Mouse (Mus musculus) gastrocnemius, postnatal 10 days (tissue): Measurements from ENCODE around the gene Slc36a2. TPM values are rescaled to one million over a fixed set of nuclear protein-coding genes. Genes with fewer than 3 reads are reported as not detected.

ENCODE experiments used
- DNase-seq: peaks from one replicate; pipeline ENCODE4 v3.0.0; 2021; ENCODE audit warnings: mixed read lengths
- total RNA-seq, 2 experiments: library from RNA; stranded (reverse); gene quantifications; 2 replicates each; pipeline ENCODE4 v1.2.3; 2021

Slc36a2 gene
- total RNA-seq, 2 experiments from 2014 or later = 3.4 to 6.5 TPM

DNA sequence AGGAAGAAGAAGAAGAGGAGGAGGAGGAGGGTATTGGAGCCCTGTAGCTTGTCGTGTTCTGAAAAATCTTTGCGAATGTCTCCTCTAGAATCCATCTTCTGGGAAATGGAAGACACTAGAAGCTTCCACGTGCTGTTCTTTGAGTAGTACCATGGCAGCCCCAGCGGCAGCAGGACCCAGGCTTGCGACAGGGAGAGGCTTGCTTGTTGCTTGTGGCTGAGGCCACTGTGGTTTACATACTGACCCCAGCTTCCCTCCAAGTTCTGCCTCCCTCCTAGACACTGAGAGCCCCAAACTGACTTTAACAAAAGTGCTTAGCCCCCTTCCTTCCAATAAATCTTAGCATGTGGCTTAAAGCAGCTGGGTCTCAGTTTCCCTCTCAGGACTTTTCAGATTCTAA, 631 bp downstream of the Slc36a2 start:
- no peak for DNase-seq

DNA sequence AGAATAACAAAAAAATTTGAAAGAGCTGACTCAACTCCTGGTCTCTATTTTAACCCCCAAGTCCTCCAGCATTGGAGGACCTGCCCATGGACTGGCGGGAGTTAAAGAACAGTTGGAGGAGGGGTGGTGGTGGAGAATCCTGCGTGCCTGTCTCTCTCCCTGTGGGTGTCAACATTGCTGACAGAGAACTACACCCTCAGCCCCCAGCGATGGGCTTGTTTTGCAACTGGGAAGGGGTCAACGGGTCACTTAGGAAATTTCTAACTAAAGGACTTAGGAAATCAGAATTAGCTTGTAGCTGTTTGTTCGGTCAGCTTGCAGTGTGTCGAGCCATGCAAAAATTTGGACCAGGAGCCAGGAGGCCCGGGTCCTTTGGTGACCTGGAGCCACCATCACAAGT, 1.8 kb downstream of the Slc36a2 start:
- DNase-seq = no peak

DNA sequence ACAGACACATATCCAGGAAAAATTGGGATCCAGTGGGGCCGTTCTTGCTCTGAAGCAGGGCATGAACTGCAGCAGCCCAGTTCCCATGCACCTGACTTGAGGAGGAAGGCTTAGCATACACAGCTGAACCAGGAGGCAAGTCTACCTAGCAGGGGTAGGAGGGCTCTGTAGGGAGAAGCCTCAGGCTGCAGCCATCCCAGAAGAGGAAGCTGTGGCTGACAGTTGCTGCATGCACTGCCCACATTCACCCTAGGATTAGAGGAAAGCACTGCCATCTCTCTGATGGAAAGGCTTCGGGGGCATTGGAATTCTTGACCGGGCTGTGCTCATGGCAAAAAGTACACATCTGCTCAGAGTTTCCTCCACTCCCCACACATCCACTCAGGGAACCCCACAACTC, 5.0 kb downstream of the Slc36a2 start:
- DNase-seq = no peak

DNA sequence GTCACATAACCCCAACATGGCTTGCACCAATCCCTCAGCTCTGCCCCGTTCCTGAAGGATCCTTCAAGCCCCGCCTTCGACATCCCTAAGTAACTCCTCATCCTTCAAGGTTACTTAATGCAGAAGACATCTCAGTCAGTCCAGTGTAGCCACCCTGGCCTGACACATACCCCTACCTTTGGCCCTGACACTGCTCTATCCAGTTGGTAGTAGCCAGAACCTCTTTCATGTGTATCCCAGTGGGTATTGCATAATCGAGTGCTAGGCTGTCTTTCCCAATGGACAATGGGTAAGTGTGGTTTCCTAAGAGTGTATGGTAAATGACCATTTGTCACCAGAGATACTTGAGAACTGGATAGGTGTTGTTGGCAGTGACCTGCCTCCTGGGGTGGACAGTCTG, 6.0 kb downstream of the Slc36a2 start:
- DNase-seq = no peak

DNA sequence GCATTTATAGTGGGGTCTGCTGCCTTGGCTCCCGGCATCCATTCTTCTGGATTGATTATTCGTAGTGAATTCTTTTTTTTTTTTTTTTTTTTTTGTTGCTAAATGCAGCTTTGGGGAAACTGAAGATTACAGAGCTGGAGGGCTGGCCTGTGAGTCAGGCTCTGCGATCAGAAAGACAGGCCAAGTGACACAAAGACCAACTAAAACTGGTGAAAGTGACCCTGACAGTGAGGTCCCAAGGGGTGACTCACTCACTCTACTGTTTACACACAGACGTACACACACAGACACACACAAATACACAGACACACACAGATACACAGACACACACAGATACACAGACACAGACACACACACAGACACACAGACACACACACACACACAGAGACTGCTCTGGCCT, 14.4 kb downstream of the Slc36a2 start:
- DNase-seq = no peak

DNA sequence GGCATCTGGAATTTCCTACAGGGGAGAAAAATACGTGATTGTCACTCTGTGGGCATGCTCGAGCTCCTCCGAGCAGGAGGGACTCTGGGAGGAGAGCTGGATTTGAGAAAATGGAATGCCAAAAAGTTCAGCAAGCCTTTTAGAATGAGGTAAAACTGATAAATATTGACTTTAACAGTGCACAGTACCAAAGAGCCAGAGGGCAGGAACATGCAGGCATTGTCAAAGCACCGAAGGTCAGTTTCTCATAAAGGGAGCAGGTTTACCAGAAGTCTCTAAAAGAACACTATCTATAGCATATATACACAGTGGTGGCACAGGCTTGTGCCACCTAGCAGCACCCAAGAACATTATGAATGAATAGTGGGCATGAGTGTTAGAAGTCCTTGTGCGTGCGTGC, 16.0 kb downstream of the Slc36a2 start:
- DNase-seq = no peak

DNA sequence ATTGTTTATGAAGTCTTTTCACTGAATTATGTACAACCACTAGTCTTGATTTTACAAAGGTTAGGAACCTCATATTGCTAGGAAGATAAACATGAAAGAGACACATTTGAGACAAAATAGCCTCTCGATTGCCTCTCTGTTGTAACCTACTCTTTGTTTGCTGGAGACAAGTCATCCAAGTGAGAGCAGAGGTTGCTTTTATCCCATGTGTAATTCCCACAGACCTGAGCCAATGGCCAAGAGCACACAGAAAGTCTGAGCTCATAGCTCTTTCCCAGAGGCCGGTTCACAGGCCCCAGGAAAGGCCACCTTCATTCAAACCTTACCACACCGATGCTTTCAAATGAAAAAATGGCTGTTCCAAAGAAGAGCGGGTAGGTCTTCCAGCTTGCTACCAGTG, 16.4 kb downstream of the Slc36a2 start:
- DNase-seq = no peak

- no peak for DNase-seq
Observed at GRCm38 (mm10) chr11:55165748-55166147, 19.1 kb downstream of the Slc36a2 start.

DNA sequence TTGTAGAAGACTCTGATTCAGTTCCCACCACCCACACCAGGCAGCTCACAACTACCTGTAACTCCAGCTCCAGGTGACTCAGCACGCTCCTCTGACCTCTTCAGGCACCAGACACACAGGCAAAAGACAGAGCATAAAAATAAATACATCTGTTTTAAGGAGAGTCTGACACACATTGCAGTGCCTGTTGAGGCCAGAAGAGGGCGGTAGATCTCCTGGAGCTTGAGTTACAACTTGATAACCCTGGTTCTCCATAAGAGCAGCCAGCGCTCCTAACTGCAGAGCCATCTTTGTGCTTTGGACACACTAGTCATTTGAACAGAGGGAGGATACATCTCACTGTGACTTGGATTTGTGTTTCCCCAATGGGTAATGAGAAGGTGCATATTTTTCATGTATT, 20.2 kb downstream of the Slc36a2 start:
- peak; percentile 30 for DNase-seq

- peak; percentile 36 for DNase-seq
Observed at GRCm38 (mm10) chr11:55162670-55163069, 22.2 kb downstream of the Slc36a2 start.

DNA sequence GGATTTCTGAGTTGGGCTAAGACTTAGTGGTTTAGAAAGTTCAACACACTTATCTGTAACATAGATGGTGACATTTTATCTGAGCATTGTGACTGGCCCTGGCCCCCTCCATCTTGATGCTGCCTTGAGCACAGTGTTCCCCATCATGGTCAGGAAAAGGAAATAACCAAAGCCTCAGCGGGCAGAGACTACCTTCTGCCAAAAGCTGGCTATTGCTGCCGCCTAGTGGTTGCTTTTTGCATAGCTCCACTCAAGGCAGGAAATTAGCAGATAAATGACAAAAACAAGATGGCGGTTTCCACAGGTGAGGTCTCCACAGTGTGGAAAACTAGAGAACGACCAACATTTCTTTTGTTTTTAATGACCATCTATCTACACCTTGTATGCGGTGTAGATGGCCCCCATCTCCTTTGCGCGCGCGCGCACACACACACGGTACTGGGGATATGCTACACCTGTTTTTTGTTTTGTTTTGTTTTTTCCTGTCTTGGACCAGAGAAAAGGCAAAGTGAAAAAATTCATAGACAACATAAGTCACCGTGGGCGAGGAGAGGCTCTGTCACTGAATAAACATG, 26.0 kb downstream of the Slc36a2 start:
- DNase-seq = peak; percentile 83

GRCm38 (mm10) chr11:55155070-55155421, 29.8 kb downstream of the Slc36a2 start:
- no peak for DNase-seq

GRCm38 (mm10) chr11:55154398-55155069, 30.3 kb downstream of the Slc36a2 start:
- no peak for DNase-seq

DNA sequence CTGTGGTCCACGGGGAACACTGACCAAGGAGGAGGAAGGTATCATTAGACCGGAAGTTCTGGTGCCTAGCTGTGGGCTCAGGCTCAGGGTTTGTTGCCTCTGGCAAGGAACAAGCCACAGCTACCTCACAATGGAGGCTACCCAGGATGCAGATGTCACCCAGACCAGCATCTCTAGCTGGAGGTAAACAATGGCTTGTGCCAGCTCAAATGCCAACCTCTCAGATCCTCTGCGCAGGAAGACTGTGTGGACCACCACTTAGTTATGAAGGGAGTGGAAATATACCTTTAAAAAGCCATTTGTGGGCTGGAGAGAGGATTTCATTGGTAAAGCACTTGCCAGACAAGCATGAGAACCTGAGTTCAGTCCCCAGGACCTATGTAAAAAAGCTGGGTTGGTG, 33.3 kb downstream of the Slc36a2 start, which contains the start of gene Slc36a3:
Gene Slc36a3 (minus strand): TSS at position 101 of the 400 bp plus-strand sequence.
- no peak for DNase-seq

- no peak for DNase-seq
Observed at GRCm38 (mm10) chr11:55148461-55148860, 36.4 kb downstream of the Slc36a2 start.

DNA sequence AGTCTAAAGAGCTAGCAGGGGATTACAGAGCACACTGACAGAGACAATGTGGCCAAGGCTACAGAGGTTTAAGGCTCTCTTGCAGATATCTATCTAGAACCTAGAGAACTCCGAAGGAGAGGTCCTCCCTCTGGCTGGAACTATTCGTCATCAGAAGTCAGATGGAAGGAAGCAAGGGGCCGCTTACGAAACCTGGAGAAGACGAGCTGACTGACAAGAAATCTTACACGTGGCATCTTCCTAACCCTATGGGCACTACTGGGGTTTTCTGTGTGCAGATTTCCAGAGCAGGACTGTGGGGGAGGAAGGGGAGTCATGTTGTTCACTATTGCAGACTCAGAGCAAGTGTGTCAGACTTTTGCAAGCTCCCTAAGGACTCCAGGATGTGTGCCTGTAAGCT, 37.5 kb downstream of the Slc36a2 start:
- no peak for DNase-seq

- no peak for DNase-seq
Observed at GRCm38 (mm10) chr11:55146855-55147254, 38.0 kb downstream of the Slc36a2 start.

GRCm38 (mm10) chr11:55144011-55144410, 40.9 kb downstream of the Slc36a2 start:
- no peak for DNase-seq

DNA sequence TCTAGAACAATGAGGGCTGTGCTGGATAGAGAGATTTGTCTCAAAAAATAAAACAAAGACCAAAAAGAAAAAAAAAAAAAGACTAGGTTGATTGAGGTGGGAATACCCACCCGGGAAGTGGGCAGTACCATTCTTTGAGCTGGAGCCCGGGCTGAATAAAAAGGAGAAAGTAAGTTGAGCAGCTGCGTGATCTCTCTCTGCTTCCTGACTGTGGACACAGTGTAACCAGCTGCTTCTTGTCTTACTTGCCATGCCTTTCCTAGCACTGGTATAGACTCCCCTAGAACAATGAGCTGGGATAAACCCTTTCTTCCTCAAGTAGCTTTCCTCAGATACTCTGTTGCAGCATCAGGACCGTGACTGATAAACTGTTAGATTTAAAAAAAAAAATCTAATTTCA, 43.4 kb downstream of the Slc36a2 start:
- DNase-seq = no peak

DNA sequence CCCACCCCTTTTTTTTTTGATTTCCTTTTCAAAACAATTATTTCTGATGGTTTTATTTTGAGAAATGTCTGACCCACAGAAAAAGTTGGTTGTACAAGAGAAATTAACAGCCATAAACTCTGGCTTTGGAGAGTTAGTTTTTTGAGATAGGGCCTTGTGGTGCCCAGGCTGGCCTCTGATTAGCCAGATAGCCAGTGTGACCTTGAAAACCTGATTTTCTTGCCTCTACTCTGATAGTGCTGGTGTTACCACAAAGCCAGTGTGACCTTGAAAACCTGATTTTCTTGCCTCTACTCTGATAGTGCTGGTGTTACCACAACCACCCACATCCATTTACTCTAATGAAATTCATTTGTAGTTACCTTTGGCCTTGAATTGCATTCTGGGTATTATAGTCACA, 47.2 kb downstream of the Slc36a2 start:
- no peak for DNase-seq

DNA sequence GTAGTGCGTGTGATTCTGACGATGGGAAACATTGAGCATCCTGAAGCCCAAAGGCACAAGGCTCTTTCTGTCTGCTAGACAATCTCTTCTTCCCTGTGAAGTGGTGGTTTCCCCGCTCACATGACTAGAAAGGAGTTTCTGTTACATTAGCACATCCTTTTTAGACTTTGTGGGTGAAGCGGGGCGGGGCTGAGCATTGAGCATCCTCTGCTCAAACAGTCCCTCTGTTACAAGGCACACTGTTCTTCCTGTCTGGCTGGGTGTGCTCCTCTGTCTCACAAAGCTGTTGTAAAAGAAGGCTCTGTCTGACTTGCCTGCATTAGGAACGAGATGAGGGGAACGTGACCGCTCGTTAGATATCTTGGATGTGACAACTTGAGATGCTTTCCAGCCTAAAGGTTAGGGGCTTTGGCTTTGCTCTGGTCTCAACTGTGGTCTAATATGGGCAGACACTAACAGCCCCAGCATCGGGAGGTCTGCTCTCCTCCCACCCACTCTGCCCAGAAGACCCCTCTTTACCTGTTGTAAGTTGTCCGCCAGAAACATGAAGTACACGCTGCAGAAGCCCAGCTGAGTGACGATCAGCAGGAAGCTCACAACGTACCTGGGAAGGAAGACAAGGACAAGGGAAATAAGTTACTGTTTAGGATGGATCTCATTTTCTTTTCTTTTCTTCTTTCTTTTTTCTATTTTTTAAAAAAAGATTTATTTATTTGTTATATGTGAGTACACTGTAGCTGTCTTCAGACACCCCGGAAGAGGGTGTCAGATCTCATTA, 47.9 kb downstream of the Slc36a2 start:
- no peak for DNase-seq

DNA sequence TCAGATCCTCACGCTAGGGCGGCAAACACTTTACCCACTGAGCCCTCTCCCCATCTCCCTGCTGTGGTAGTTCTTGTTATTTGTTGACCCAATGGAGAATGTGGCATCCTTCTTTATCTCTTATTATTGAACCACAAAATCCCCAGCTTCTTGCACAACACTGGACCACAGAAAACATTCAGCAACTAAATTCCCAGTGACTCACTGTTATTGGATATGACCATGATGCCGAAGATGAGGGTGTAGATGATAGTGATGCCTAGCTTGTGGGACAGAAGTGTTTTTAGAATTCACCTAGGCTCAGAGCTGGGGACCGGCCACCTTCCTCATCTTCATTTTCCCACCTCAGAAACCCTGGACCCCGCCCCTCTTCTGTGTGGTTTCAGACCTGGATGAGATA, 50.0 kb downstream of the Slc36a2 start:
- DNase-seq = no peak

DNA sequence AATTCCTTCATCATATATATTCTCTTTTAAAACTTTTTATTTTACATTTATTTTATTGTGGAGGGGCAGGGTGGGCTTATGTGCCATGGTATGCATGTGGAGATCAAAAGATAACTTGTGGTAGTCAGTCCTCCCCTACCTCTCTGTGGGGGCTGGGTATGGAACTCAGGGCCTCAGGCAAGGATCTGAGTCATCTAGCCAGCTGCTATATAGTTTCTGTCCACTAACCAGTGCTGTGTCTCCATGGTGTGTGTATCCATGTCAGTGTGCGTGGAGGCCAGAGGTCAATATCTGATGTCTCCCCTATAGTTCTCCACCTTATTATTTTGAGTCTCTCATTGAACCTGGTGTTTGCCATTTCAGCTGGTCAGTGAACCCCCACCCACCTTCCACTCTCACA, 50.5 kb downstream of the Slc36a2 start:
- DNase-seq = no peak

DNA sequence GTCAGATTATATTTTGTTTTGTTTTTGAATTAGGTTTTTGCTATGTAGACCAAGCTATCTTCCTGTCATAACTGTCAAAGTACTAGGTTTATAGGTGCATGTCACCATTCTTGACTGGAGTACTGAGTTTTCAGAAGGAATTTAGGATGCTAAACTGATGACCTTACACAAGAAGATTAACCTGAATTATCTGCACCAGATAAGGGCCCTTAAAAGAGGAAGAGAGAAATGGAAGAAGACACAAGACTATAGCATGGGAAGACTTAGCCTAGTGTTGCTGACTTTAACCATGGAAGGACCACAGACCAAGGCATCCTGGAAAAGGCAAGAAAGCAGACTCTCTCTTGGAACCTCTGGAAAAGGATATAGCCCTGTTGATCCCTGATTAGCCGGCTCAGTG, 51.7 kb downstream of the Slc36a2 start:
- no peak for DNase-seq
